Mouse (Mus musculus) megakaryocyte, embryonic 14.5 days (primary cell): Measurements from ENCODE around the gene Gatm.

Experiments
- FLI1 ChIP-seq: IDR thresholded peaks from 2 replicates; pipeline ENCODE4 v1.6.1; 2012; ENCODE audit warnings: low read length, inconsistent platforms, mixed read lengths
- GATA1 ChIP-seq: IDR thresholded peaks from 3 replicates; pipeline ENCODE4 v1.6.1; 2012; ENCODE audit warnings: mixed read lengths, low read length, inconsistent platforms, borderline replicate concordance

DNA sequence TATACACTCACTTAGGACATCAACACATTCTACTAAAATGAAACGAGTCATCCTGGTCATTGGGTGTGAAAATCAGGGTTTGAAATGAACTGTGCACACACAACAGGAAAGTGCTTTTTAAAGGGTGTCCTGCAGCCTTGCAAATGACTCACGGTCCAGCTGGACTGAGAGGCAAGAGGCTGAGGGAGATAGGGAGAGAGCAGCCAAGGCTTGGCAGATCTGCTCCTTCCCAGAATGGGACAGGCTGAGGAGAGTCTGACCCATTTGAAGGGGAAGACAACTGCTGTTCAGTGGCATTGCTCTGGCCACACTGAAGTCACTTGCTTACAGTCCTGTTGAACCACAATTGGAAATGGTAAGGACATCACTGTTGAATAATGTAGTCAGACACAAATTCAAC, 11.4 kb downstream of the Gatm start:
- no peak for TF ChIP-seq GATA1
- TF ChIP-seq FLI1, result no peak
